Mouse (Mus musculus): ENCODE data around the gene Uchl1.

The Uchl1 gene

GRCm38 (mm10) chr5:66675983-66676382 lies at the start of gene Uchl1:
Gene Uchl1 (plus strand): TSS chr5:66676091.
- in situ Hi-C loops (cut with MboI; ENCODE audit: low pct_unique_long_range_greater_than_20kb in 1 of 2, low sequenced_read_pairs in 2 of 2, unreplicated experiment in 1 of 2) = loop anchor here in 1 of 2 experiments (25.0 kb wide), 1 partner anchor 561 kb away; no protein-coding TSS in a partner anchor

- in situ Hi-C loops (cut with MboI; ENCODE audit: low pct_unique_long_range_greater_than_20kb in 1 of 2, low sequenced_read_pairs in 2 of 2, unreplicated experiment in 1 of 2) = no loop called here
Measured at GRCm38 (mm10) chr5:66627805-66628204, 48.1 kb upstream of the Uchl1 start.

GRCm38 (mm10) chr5:66635459-66636079 lies 40.3 kb upstream of the Uchl1 start:
- in situ Hi-C loops (cut with MboI; ENCODE audit: low pct_unique_long_range_greater_than_20kb in 1 of 2, low sequenced_read_pairs in 2 of 2, unreplicated experiment in 1 of 2) = no loop called here

GRCm38 (mm10) chr5:66642156-66642555 lies 33.7 kb upstream of the Uchl1 start:
- in situ Hi-C loops (cut with MboI; ENCODE audit: low pct_unique_long_range_greater_than_20kb in 1 of 2, low sequenced_read_pairs in 2 of 2, unreplicated experiment in 1 of 2) = no loop called here

GRCm38 (mm10) chr5:66643260-66643659 lies 32.6 kb upstream of the Uchl1 start:
- in situ Hi-C loops (cut with MboI; ENCODE audit: low pct_unique_long_range_greater_than_20kb in 1 of 2, low sequenced_read_pairs in 2 of 2, unreplicated experiment in 1 of 2) = no loop called here

- in situ Hi-C loops (cut with MboI; ENCODE audit: low pct_unique_long_range_greater_than_20kb in 1 of 2, low sequenced_read_pairs in 2 of 2, unreplicated experiment in 1 of 2) = no loop called here
Measured at GRCm38 (mm10) chr5:66647504-66647903, 28.4 kb upstream of the Uchl1 start.

- in situ Hi-C loops (cut with MboI; ENCODE audit: low pct_unique_long_range_greater_than_20kb in 1 of 2, low sequenced_read_pairs in 2 of 2, unreplicated experiment in 1 of 2) = loop anchor here in 1 of 2 experiments (25.0 kb wide), 2 partner anchors 367 to 592 kb away; no protein-coding TSS in a partner anchor
Measured at GRCm38 (mm10) chr5:66654220-66654619, 21.7 kb upstream of the Uchl1 start.

- in situ Hi-C loops (cut with MboI; ENCODE audit: low pct_unique_long_range_greater_than_20kb in 1 of 2, low sequenced_read_pairs in 2 of 2, unreplicated experiment in 1 of 2) = loop anchor here in 1 of 2 experiments (25.0 kb wide), 1 partner anchor 562 kb away; no protein-coding TSS in a partner anchor
Measured at GRCm38 (mm10) chr5:66675189-66675890, 551 bp upstream of the Uchl1 start.

- in situ Hi-C loops (cut with MboI; ENCODE audit: low pct_unique_long_range_greater_than_20kb in 1 of 2, low sequenced_read_pairs in 2 of 2, unreplicated experiment in 1 of 2) = loop anchor here in 1 of 2 experiments (25.0 kb wide), 1 partner anchor 561 kb away; no protein-coding TSS in a partner anchor
Measured at GRCm38 (mm10) chr5:66676457-66677117, 696 bp downstream of the Uchl1 start.

GRCm38 (mm10) chr5:66677411-66678345 lies 1.8 kb downstream of the Uchl1 start:
- in situ Hi-C loops (cut with MboI; ENCODE audit: low pct_unique_long_range_greater_than_20kb in 1 of 2, low sequenced_read_pairs in 2 of 2, unreplicated experiment in 1 of 2) = loop anchor here in 1 of 2 experiments (25.0 kb wide), 1 partner anchor 560 kb away; no protein-coding TSS in a partner anchor

GRCm38 (mm10) chr5:66679222-66679621 lies 3.3 kb downstream of the Uchl1 start:
- in situ Hi-C loops (cut with MboI; ENCODE audit: low pct_unique_long_range_greater_than_20kb in 1 of 2, low sequenced_read_pairs in 2 of 2, unreplicated experiment in 1 of 2) = loop anchor here in 1 of 2 experiments (25.0 kb wide), 1 partner anchor 558 kb away; no protein-coding TSS in a partner anchor

- in situ Hi-C loops (cut with MboI; ENCODE audit: low pct_unique_long_range_greater_than_20kb in 1 of 2, low sequenced_read_pairs in 2 of 2, unreplicated experiment in 1 of 2) = loop anchor here in 1 of 2 experiments (25.0 kb wide), 1 partner anchor 551 kb away; no protein-coding TSS in a partner anchor
Measured at GRCm38 (mm10) chr5:66685930-66686329, 10.0 kb downstream of the Uchl1 start.

GRCm38 (mm10) chr5:66686863-66687262 lies 11.0 kb downstream of the Uchl1 start:
- in situ Hi-C loops (cut with MboI; ENCODE audit: low pct_unique_long_range_greater_than_20kb in 1 of 2, low sequenced_read_pairs in 2 of 2, unreplicated experiment in 1 of 2) = loop anchor here in 1 of 2 experiments (25.0 kb wide), 1 partner anchor 550 kb away; no protein-coding TSS in a partner anchor

- in situ Hi-C loops (cut with MboI; ENCODE audit: low pct_unique_long_range_greater_than_20kb in 1 of 2, low sequenced_read_pairs in 2 of 2, unreplicated experiment in 1 of 2) = loop anchor here in 1 of 2 experiments (25.0 kb wide), 1 partner anchor 550 kb away; no protein-coding TSS in a partner anchor
Measured at GRCm38 (mm10) chr5:66687737-66688136, 11.8 kb downstream of the Uchl1 start.

GRCm38 (mm10) chr5:66688286-66688685 lies 12.4 kb downstream of the Uchl1 start:
- in situ Hi-C loops (cut with MboI; ENCODE audit: low pct_unique_long_range_greater_than_20kb in 1 of 2, low sequenced_read_pairs in 2 of 2, unreplicated experiment in 1 of 2) = loop anchor here in 1 of 2 experiments (25.0 kb wide), 1 partner anchor 549 kb away; no protein-coding TSS in a partner anchor

- in situ Hi-C loops (cut with MboI; ENCODE audit: low pct_unique_long_range_greater_than_20kb in 1 of 2, low sequenced_read_pairs in 2 of 2, unreplicated experiment in 1 of 2) = loop anchor here in 1 of 2 experiments (5.0 to 25.0 kb wide), 2 partner anchors 313 to 548 kb away; no protein-coding TSS in a partner anchor
Measured at GRCm38 (mm10) chr5:66689796-66690195, 13.9 kb downstream of the Uchl1 start.

GRCm38 (mm10) chr5:66693231-66693630 lies 17.3 kb downstream of the Uchl1 start:
- in situ Hi-C loops (cut with MboI; ENCODE audit: low pct_unique_long_range_greater_than_20kb in 1 of 2, low sequenced_read_pairs in 2 of 2, unreplicated experiment in 1 of 2) = loop anchor here in 1 of 2 experiments (5.0 to 25.0 kb wide), 2 partner anchors 309 to 544 kb away; no protein-coding TSS in a partner anchor

Data from mouse embryonic stem cell (cell line).